Mouse (Mus musculus): ENCODE data around the gene Nupr1l.

Nupr1l gene

GRCm38 (mm10) chr5:129918065-129918651 is 9.8 kb downstream of the Nupr1l start:
- no peak for DNase-seq

GRCm38 (mm10) chr5:129918752-129919151 is 10.4 kb downstream of the Nupr1l start:
- no peak for DNase-seq

GRCm38 (mm10) chr5:129919320-129919719 is 11.0 kb downstream of the Nupr1l start:
- DNase-seq = no peak

- DNase-seq = no peak
Measured at GRCm38 (mm10) chr5:129921972-129922371, 13.6 kb downstream of the Nupr1l start.

- no peak for DNase-seq
Measured at GRCm38 (mm10) chr5:129924820-129925452, 16.6 kb downstream of the Nupr1l start.

- DNase-seq = no peak
Measured at GRCm38 (mm10) chr5:129925933-129926332, 17.6 kb downstream of the Nupr1l start.

- no peak for DNase-seq
Measured at GRCm38 (mm10) chr5:129929924-129930855, 21.9 kb downstream of the Nupr1l start.

GRCm38 (mm10) chr5:129936941-129937340 is 28.6 kb downstream of the Nupr1l start:
- DNase-seq = no peak

GRCm38 (mm10) chr5:129940281-129940680 is 31.9 kb downstream of the Nupr1l start:
- no peak for DNase-seq

- DNase-seq = no peak
Measured at GRCm38 (mm10) chr5:129940736-129941494, 32.6 kb downstream of the Nupr1l start.

GRCm38 (mm10) chr5:129941495-129942045 is 33.2 kb downstream of the Nupr1l start, which contains the start of gene Vkorc1l1:
Vkorc1l1 (plus strand) TSS chr5:129941970.
- peak; percentile 99 for DNase-seq

GRCm38 (mm10) chr5:129942073-129942939 is 34.0 kb downstream of the Nupr1l start:
- peak; percentile 41 to 46 for DNase-seq

- DNase-seq = no peak
Measured at GRCm38 (mm10) chr5:129943402-129943801, 35.1 kb downstream of the Nupr1l start.

GRCm38 (mm10) chr5:129947528-129948033 is 39.2 kb downstream of the Nupr1l start:
- DNase-seq = no peak

GRCm38 (mm10) chr5:129952143-129952542 is 43.8 kb downstream of the Nupr1l start:
- DNase-seq = no peak

GRCm38 (mm10) chr5:129954473-129955254 is 46.3 kb downstream of the Nupr1l start:
- DNase-seq = no peak

GRCm38 (mm10) chr5:129955792-129956191 is 47.5 kb downstream of the Nupr1l start:
- DNase-seq = no peak

GRCm38 (mm10) chr5:129963224-129963623 is 54.9 kb downstream of the Nupr1l start:
- DNase-seq = no peak
